Mouse (Mus musculus): ENCODE data around the gene Ccdc163. TPM values are rescaled to one million over a fixed set of nuclear protein-coding genes. Genes with fewer than 3 reads are reported as not detected.

Ccdc163 gene
- total and polyA plus RNA-seq, 3 experiments: 15.3 to 27.9 (median 18.1) TPM

DNA sequence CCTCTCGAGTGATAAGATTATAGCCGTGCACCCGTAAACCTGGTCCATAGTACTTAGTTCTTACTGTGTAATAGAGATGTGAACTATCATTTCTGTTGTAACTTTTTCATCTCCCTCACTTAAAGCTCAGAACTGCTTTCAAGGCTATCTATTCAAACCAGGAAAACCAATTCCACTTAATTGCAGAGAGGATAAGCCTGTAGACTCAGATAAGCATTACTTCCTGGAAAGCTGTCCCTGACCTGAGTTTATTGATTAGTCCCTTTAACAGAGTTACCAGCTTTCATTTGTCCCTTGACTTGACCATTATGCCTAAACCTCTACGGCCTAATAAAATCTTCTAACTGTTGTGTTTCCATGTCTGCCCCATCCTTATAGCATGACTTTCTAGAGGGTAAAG is 24.4 kb upstream of the Ccdc163 start:
- peaks cover 36% of the 10 kb centered on the region for H3K79me2 ChIP-seq (replicated peaks; ENCODE audit: control insufficient read depth, extremely low read depth, insufficient read depth, poor library complexity, severe bottlenecking)
- no peak overlapping the region for H3K4me2 ChIP-seq (ENCODE audit: insufficient read depth, low read depth, poor library complexity, severe bottlenecking)
- in situ Hi-C loops (cut with MboI; ENCODE audit: low pct_ligation_motif_present, low pct_unique_long_range_greater_than_20kb, low sequenced_read_pairs) (no loop called here), dilution Hi-C loops (cut with MboI; ENCODE audit: extremely low pct_ligation_motif_present, extremely low pct_unique_long_range_greater_than_20kb, low sequenced_read_pairs) (no loop called here)
- H3K27me3 ChIP-seq (replicated peaks): no peaks in the 10 kb centered on the region
- H3K27ac ChIP-seq (ENCODE audit: insufficient read depth, low read depth): no peak overlapping the region
- TF ChIP-seq MAFK (IDR thresholded peaks at IDR 0.05; ENCODE audit: insufficient replicate concordance, low read length) (no peak), RAD21 (IDR thresholded peaks at IDR 0.05; ENCODE audit: low read depth, low read length) (no peak), ZMIZ1 (IDR thresholded peaks at IDR 0.05; ENCODE audit: low read depth, low read length) (no peak)
- DNase-seq (ENCODE audit: extremely low read depth): no peak
- peaks cover 0 to 36% of the 10 kb centered on the region in 2 experiments; a peak in 2 of 4 replicates for H3K4me1 ChIP-seq (ENCODE audit: control insufficient read depth in 1 of 2, insufficient read depth in 2 of 2)
- H3K4me3 ChIP-seq (replicated peaks in 1 of 3; ENCODE audit: low read depth in 2 of 3, low read length in 2 of 3, poor library complexity in 1 of 3): no peak overlapping the region
- H3K36me3 ChIP-seq (replicated peaks in 1 of 2; ENCODE audit: control insufficient read depth in 1 of 2, insufficient read depth in 1 of 2, low read length in 1 of 2): peaks cover 8 to 20% of the 10 kb centered on the region in 2 experiments
- no peak overlapping the region for H3K9ac ChIP-seq (ENCODE audit: insufficient read depth, low read depth)
- H3K9me3 ChIP-seq (replicated peaks; ENCODE audit: low read length): no peaks in the 10 kb centered on the region

DNA sequence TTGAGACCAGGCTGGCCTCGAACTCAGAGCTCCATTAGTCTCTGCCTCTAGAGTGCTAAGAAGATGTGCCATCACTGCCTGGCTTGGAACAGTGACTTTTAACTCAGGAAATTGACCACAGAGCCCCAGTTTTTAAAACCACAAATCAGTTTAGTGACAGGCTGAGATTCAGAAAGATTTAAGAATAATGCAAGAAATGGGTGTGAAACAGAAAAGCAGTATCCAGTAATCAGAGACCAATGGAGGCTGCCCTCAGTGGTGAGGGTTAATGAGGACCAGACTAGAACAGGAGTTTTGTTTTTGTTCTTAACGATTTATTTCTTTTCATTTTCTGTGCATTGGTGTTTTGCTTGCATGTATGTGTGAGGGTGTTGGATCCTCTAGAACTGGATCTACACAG is 23.6 kb upstream of the Ccdc163 start:
- Histone ChIP-seq H3K9me3 (replicated peaks; ENCODE audit: low read length) (no peaks in the 10 kb centered on the region), H3K4me1 (ENCODE audit: control insufficient read depth in 1 of 2, insufficient read depth in 2 of 2) (peaks cover 4 to 43% of the 10 kb centered on the region in 2 experiments; a peak in 2 of 4 replicates), H3K36me3 (replicated peaks in 1 of 2; ENCODE audit: control insufficient read depth in 1 of 2, insufficient read depth in 1 of 2, low read length in 1 of 2) (peaks cover 15 to 27% of the 10 kb centered on the region in 2 experiments), H3K79me2 (replicated peaks; ENCODE audit: control insufficient read depth, extremely low read depth, insufficient read depth, poor library complexity, severe bottlenecking) (peaks cover 43% of the 10 kb centered on the region), H3K4me3 (replicated peaks in 1 of 3; ENCODE audit: low read depth in 2 of 3, low read length in 2 of 3, poor library complexity in 1 of 3) (peak overlapping the region in 1 of 3 experiments; percentile 75), H3K27me3 (replicated peaks) (no peaks in the 10 kb centered on the region), H3K27ac (ENCODE audit: insufficient read depth, low read depth) (peak overlapping the region; percentile 89; the same call in 1 of the 2 replicates), H3K9ac (ENCODE audit: insufficient read depth, low read depth) (peak overlapping the region; percentile 77), H3K4me2 (ENCODE audit: insufficient read depth, low read depth, poor library complexity, severe bottlenecking) (peak overlapping the region; percentile 35)
- dilution Hi-C loops (cut with MboI; ENCODE audit: extremely low pct_ligation_motif_present, extremely low pct_unique_long_range_greater_than_20kb, low sequenced_read_pairs): no loop called here
- TF ChIP-seq POLR2AphosphoS2 (IDR thresholded peaks at IDR 0.05; ENCODE audit: low read depth, low read length): no peak
- no peak for DNase-seq (ENCODE audit: extremely low read depth)
- in situ Hi-C loops (cut with MboI; ENCODE audit: low pct_ligation_motif_present, low pct_unique_long_range_greater_than_20kb, low sequenced_read_pairs): no loop called here

DNA sequence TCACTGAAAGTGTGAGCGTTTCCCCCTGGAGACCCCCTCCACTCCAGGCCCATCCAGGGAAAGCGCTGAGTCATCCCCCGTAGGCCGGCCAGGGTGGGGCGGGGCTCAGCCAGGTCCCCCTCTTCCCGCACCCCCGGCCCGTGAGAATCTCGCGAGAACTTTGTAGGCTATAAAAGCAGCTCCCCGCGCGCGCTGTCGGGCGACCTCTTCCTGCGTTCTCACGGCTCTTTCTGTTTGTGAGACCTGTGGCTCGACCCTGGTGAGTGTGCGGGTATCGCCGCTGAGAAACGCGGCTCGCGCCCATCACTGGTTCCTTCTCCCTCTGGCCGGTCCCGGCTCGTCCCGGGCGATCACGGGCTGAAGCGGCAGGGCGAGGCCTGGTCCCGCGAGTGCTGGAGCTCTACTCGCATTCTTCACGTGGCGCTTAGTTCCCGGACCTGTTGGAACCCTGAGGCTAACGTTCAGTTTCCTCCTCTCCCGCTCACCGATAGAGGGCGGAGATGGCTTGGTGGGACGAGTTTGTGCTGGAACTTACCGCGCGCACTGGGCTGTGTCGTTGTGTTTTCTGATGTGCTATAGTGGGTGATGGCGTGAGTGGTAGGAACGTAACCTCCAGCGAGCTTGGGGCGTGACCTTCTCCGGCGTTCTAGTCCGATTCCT is 22.8 kb upstream of the Ccdc163 start, which contains the start of gene Prdx1:
TSS of gene Prdx1 (plus strand) at position 143 of the 660 bp plus-strand sequence.
- peak within 1 kb of the TSS; percentile 75 to 85 (median 75) for H3K4me3 ChIP-seq (replicated peaks in 1 of 3; ENCODE audit: low read depth in 2 of 3, low read length in 2 of 3, poor library complexity in 1 of 3)
- dilution Hi-C loops (cut with MboI; ENCODE audit: extremely low pct_ligation_motif_present, extremely low pct_unique_long_range_greater_than_20kb, low sequenced_read_pairs) (no loop called here), in situ Hi-C loops (cut with MboI; ENCODE audit: low pct_ligation_motif_present, low pct_unique_long_range_greater_than_20kb, low sequenced_read_pairs) (no loop called here)
- TF ChIP-seq CTCF (conservative IDR thresholded peaks at IDR 0.05 in 1 of 2, IDR thresholded peaks at IDR 0.05 in 1 of 2; ENCODE audit: low read depth in 2 of 2, low read length in 2 of 2): peak in 1 of 2 experiments; percentile 73; a peak in 2 of 4 replicates
- peak; percentile 28 for TF ChIP-seq USF1 (IDR thresholded peaks at IDR 0.05; ENCODE audit: low read depth, low read length)
- peak; percentile 98 for TF ChIP-seq MXI1 (IDR thresholded peaks at IDR 0.05; ENCODE audit: low read depth, low read length)
- no peak for TF ChIP-seq ZKSCAN1 (IDR thresholded peaks at IDR 0.05; ENCODE audit: borderline replicate concordance, low read depth, low read length)
- peak; percentile 22; the same call in 1 of the 2 replicates for TF ChIP-seq SMC3 (IDR thresholded peaks at IDR 0.05; ENCODE audit: low read depth, low read length)
- peak; percentile 95 for TF ChIP-seq SIN3A (IDR thresholded peaks at IDR 0.05; ENCODE audit: low read length)
- peak; percentile 73 for TF ChIP-seq HCFC1 (IDR thresholded peaks at IDR 0.05; ENCODE audit: low read depth, low read length)
- peak; percentile 60; the same call in 1 of the 2 replicates for TF ChIP-seq MYC (IDR thresholded peaks at IDR 0.05; ENCODE audit: low read depth, low read length)
- peak; percentile 75; the same call in 1 of the 2 replicates for TF ChIP-seq IRF4 (IDR thresholded peaks at IDR 0.05; ENCODE audit: low read depth, low read length)
- TF ChIP-seq UBTF (IDR thresholded peaks at IDR 0.05; ENCODE audit: low read depth, low read length): no peak
- TF ChIP-seq POLR2A (IDR thresholded peaks at IDR 0.05; ENCODE audit: low read depth, low read length): peak; percentile 100
- TF ChIP-seq POLR2AphosphoS2 (IDR thresholded peaks at IDR 0.05; ENCODE audit: low read depth, low read length): peak; percentile 99
- peak; percentile 46; the same call in 1 of the 2 replicates for TF ChIP-seq RCOR1 (conservative IDR thresholded peaks at IDR 0.05; ENCODE audit: low read depth, low read length)
- no peak; the same call in 1 of the 2 replicates for TF ChIP-seq USF2 (conservative IDR thresholded peaks at IDR 0.05; ENCODE audit: low read depth, low read length)
- TF ChIP-seq GABPA (IDR thresholded peaks at IDR 0.05; ENCODE audit: insufficient replicate concordance, low read depth, low read length): peak; percentile 39; the same call in 1 of the 2 replicates
- no peak for TF ChIP-seq E2F4 (IDR thresholded peaks at IDR 0.05; ENCODE audit: insufficient replicate concordance, low read depth, low read length)
- no peak for TF ChIP-seq ZNF384 (IDR thresholded peaks at IDR 0.05; ENCODE audit: low read depth, low read length)
- peak; percentile 92 for TF ChIP-seq TCF12 (IDR thresholded peaks at IDR 0.05; ENCODE audit: low read depth, low read length)
- peak; percentile 97 for TF ChIP-seq TBP (conservative IDR thresholded peaks at IDR 0.05; ENCODE audit: low read depth, low read length)
- TF ChIP-seq MAFK (IDR thresholded peaks at IDR 0.05; ENCODE audit: insufficient replicate concordance, low read length): peak; percentile 96
- TF ChIP-seq PAX5 (IDR thresholded peaks at IDR 0.05; ENCODE audit: low read length): no peak
- peak; percentile 99 for TF ChIP-seq ZMIZ1 (IDR thresholded peaks at IDR 0.05; ENCODE audit: low read depth, low read length)

More for the DNA sequence above, 22.8 kb upstream of the Ccdc163 start, which contains the start of gene Prdx1:
- H3K27me3 ChIP-seq (replicated peaks): no peaks in the 10 kb centered on the region
- H3K9ac ChIP-seq (ENCODE audit: insufficient read depth, low read depth): peak within 1 kb of the TSS; percentile 77
- peaks cover 20 to 33% of the 10 kb centered on the region in 2 experiments for H3K36me3 ChIP-seq (replicated peaks in 1 of 2; ENCODE audit: control insufficient read depth in 1 of 2, insufficient read depth in 1 of 2, low read length in 1 of 2)
- peak within 1 kb of the TSS; percentile 89 for H3K27ac ChIP-seq (ENCODE audit: insufficient read depth, low read depth)
- peak; percentile 92 for DNase-seq (ENCODE audit: extremely low read depth)
- H3K4me2 ChIP-seq (ENCODE audit: insufficient read depth, low read depth, poor library complexity, severe bottlenecking): peak within 1 kb of the TSS; percentile 95
- H3K9me3 ChIP-seq (replicated peaks; ENCODE audit: low read length): no peaks in the 10 kb centered on the region
- H3K79me2 ChIP-seq (replicated peaks; ENCODE audit: control insufficient read depth, extremely low read depth, insufficient read depth, poor library complexity, severe bottlenecking): peaks cover 50% of the 10 kb centered on the region
- H3K4me1 ChIP-seq (ENCODE audit: control insufficient read depth in 1 of 2, insufficient read depth in 2 of 2): peaks cover 7 to 47% of the 10 kb centered on the region in 2 experiments; a peak in 3 of 4 replicates
